Mouse (Mus musculus): Measurements from ENCODE around the gene Slc36a2.

Gene Slc36a2

DNA sequence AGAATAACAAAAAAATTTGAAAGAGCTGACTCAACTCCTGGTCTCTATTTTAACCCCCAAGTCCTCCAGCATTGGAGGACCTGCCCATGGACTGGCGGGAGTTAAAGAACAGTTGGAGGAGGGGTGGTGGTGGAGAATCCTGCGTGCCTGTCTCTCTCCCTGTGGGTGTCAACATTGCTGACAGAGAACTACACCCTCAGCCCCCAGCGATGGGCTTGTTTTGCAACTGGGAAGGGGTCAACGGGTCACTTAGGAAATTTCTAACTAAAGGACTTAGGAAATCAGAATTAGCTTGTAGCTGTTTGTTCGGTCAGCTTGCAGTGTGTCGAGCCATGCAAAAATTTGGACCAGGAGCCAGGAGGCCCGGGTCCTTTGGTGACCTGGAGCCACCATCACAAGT lies 1.8 kb downstream of the Slc36a2 start:
- DNase-seq = no peak

DNA sequence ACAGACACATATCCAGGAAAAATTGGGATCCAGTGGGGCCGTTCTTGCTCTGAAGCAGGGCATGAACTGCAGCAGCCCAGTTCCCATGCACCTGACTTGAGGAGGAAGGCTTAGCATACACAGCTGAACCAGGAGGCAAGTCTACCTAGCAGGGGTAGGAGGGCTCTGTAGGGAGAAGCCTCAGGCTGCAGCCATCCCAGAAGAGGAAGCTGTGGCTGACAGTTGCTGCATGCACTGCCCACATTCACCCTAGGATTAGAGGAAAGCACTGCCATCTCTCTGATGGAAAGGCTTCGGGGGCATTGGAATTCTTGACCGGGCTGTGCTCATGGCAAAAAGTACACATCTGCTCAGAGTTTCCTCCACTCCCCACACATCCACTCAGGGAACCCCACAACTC lies 5.0 kb downstream of the Slc36a2 start:
- DNase-seq = no peak

DNA sequence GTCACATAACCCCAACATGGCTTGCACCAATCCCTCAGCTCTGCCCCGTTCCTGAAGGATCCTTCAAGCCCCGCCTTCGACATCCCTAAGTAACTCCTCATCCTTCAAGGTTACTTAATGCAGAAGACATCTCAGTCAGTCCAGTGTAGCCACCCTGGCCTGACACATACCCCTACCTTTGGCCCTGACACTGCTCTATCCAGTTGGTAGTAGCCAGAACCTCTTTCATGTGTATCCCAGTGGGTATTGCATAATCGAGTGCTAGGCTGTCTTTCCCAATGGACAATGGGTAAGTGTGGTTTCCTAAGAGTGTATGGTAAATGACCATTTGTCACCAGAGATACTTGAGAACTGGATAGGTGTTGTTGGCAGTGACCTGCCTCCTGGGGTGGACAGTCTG lies 6.0 kb downstream of the Slc36a2 start:
- DNase-seq = no peak

DNA sequence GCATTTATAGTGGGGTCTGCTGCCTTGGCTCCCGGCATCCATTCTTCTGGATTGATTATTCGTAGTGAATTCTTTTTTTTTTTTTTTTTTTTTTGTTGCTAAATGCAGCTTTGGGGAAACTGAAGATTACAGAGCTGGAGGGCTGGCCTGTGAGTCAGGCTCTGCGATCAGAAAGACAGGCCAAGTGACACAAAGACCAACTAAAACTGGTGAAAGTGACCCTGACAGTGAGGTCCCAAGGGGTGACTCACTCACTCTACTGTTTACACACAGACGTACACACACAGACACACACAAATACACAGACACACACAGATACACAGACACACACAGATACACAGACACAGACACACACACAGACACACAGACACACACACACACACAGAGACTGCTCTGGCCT lies 14.4 kb downstream of the Slc36a2 start:
- no peak for DNase-seq

DNA sequence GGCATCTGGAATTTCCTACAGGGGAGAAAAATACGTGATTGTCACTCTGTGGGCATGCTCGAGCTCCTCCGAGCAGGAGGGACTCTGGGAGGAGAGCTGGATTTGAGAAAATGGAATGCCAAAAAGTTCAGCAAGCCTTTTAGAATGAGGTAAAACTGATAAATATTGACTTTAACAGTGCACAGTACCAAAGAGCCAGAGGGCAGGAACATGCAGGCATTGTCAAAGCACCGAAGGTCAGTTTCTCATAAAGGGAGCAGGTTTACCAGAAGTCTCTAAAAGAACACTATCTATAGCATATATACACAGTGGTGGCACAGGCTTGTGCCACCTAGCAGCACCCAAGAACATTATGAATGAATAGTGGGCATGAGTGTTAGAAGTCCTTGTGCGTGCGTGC lies 16.0 kb downstream of the Slc36a2 start:
- no peak for DNase-seq

DNA sequence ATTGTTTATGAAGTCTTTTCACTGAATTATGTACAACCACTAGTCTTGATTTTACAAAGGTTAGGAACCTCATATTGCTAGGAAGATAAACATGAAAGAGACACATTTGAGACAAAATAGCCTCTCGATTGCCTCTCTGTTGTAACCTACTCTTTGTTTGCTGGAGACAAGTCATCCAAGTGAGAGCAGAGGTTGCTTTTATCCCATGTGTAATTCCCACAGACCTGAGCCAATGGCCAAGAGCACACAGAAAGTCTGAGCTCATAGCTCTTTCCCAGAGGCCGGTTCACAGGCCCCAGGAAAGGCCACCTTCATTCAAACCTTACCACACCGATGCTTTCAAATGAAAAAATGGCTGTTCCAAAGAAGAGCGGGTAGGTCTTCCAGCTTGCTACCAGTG lies 16.4 kb downstream of the Slc36a2 start:
- no peak for DNase-seq

DNA sequence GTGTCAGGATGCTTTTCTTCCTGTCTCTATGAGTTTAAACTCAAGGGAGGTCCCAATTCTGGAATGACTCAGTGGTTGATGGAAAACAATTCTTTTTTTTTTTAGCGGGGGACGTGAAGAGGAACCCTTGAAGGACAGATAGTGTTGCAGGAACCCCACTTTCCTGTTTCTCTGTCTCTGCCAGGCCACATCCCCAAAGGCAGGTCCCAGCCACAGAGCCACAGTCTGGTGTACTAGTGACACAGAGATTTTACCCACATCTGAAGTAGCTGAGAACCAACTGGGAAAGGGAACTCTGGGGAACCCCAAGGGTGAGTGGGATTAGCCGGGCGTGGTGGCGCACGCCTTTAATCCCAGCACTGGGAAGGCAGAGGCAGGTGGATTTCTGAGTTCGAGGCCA lies 19.1 kb downstream of the Slc36a2 start:
- DNase-seq = no peak

DNA sequence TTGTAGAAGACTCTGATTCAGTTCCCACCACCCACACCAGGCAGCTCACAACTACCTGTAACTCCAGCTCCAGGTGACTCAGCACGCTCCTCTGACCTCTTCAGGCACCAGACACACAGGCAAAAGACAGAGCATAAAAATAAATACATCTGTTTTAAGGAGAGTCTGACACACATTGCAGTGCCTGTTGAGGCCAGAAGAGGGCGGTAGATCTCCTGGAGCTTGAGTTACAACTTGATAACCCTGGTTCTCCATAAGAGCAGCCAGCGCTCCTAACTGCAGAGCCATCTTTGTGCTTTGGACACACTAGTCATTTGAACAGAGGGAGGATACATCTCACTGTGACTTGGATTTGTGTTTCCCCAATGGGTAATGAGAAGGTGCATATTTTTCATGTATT lies 20.2 kb downstream of the Slc36a2 start:
- DNase-seq = peak; percentile 6

DNA sequence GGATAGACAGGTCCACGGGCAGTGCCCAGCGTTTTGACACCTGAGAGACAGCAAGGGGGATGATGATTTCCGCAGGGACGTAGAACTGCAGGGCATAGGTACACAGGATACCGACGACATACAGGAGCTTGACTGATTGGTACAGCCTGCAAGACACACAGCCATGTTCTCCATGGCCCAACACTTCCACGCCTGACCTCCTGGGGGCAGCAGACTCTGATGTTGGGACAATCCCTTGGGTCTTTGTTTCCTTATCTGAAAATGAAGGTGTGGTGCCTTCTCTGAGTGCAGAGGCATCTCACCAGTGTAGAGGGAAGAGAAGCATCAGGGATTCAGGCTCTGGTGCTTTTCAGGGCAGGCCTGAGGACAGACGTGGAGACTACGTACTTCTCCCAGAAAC lies 22.2 kb downstream of the Slc36a2 start:
- DNase-seq = peak; percentile 12

DNA sequence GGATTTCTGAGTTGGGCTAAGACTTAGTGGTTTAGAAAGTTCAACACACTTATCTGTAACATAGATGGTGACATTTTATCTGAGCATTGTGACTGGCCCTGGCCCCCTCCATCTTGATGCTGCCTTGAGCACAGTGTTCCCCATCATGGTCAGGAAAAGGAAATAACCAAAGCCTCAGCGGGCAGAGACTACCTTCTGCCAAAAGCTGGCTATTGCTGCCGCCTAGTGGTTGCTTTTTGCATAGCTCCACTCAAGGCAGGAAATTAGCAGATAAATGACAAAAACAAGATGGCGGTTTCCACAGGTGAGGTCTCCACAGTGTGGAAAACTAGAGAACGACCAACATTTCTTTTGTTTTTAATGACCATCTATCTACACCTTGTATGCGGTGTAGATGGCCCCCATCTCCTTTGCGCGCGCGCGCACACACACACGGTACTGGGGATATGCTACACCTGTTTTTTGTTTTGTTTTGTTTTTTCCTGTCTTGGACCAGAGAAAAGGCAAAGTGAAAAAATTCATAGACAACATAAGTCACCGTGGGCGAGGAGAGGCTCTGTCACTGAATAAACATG lies 26.0 kb downstream of the Slc36a2 start:
- DNase-seq = peak; percentile 64

DNA sequence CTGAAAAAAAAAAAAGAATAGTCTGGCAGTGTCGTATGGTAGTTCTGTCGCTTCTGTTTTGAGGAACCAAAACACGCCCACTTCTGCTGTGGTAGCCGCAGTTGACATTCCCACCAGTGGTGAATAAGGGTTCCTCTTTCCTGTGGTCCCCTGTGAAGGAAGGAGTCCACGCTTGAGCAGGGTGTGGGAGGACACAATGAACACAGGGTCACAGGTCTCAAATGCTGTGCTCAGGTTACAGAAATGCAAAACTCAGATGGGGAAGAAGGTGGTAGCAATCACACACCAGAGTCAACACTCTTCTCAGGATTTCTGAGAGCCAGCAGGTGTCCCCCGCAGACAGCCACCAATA lies 29.8 kb downstream of the Slc36a2 start:
- DNase-seq = no peak

DNA sequence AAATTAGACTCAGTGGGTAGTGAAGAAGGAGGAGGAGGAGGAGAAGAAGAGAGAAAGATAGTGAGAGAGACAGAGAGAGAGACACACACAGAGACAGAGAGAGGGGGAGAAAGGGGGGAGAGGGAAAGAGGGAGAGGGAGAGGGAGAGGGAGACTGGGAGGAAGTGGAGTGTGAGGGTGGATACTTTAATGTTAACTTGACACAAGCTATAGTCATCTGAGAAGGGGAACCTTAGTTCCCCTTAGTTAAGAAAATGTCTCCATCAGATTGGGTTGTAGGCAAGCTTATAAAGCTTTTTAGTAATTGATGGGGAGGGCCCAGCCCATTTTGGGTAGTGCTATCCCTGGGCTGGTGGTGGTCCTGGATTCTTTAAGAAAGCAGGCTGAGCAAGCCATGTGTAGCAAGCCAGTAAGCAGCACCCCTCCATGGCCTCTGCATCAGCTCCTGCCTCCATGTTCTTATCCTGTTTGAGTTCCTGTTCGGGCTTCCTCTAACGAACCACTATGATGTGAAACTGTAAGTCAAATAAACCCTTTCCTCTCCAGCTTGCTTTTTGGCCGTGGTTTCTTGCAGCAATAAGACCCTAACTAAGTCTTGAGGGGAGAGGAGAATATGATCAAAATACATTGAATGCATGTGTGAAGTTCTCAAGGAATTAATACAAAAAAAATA lies 30.3 kb downstream of the Slc36a2 start:
- DNase-seq = no peak

DNA sequence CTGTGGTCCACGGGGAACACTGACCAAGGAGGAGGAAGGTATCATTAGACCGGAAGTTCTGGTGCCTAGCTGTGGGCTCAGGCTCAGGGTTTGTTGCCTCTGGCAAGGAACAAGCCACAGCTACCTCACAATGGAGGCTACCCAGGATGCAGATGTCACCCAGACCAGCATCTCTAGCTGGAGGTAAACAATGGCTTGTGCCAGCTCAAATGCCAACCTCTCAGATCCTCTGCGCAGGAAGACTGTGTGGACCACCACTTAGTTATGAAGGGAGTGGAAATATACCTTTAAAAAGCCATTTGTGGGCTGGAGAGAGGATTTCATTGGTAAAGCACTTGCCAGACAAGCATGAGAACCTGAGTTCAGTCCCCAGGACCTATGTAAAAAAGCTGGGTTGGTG lies 33.3 kb downstream of the Slc36a2 start, which contains the start of gene Slc36a3:
Slc36a3 (minus strand) TSS at position 101 of the 400 bp plus-strand sequence.
- DNase-seq = no peak

DNA sequence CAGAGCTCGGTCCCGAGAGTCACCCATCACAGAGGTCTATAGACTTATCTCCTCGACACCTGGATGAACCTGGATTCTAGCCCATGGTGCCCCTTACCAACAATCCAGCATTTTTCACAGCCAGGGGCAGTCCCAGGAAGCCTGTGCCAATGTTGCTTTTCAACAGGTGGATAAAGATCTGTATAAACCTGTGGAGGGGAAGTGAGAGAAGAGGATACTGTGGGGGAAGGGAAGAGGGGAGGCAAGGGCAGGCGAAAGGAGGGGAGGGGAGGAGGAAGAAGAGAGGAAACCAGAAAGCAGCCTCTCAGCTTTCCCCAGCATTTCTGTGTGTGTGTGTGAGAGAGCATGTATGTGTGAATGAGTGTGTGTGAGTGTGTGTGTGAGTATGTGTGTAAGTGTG lies 36.4 kb downstream of the Slc36a2 start:
- no peak for DNase-seq

DNA sequence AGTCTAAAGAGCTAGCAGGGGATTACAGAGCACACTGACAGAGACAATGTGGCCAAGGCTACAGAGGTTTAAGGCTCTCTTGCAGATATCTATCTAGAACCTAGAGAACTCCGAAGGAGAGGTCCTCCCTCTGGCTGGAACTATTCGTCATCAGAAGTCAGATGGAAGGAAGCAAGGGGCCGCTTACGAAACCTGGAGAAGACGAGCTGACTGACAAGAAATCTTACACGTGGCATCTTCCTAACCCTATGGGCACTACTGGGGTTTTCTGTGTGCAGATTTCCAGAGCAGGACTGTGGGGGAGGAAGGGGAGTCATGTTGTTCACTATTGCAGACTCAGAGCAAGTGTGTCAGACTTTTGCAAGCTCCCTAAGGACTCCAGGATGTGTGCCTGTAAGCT lies 37.5 kb downstream of the Slc36a2 start:
- DNase-seq = no peak

DNA sequence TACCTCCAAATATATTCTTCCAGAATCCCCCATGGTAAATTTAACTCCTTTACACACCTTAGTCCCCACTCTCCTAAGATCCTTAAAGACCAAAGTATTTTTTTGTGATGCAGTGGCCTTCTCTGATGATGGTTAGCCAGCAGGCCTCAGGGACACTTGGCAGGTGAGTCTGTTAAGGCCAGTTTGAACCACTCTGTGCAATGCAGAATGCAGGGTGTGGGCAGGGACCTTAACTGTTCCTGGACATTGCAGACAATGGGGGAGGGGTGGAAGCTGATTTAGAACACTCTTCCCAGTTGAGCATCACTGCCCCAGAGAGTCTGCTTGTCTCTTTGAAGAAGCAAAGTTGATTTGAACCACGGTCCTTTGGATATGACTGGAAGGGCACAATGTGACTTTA lies 38.0 kb downstream of the Slc36a2 start:
- DNase-seq = no peak

DNA sequence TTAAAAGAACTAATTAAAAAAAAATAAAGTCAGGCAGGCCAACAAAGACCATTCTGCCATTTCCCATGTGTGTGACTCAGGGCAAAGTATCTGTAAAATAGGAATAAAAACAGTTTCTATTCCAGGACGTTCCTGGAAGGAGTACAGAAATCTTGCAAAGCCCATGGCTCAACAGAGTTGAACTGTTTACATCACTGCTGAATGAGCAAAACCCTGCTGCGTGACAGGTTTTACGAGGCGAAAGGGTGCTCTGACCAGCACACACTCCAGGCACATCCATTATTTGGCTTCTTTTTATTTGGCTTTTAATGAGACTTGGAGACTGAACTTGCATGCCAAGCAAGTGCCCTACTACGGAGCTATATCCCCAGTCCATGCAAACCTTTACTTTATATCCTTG lies 40.9 kb downstream of the Slc36a2 start:
- no peak for DNase-seq

DNA sequence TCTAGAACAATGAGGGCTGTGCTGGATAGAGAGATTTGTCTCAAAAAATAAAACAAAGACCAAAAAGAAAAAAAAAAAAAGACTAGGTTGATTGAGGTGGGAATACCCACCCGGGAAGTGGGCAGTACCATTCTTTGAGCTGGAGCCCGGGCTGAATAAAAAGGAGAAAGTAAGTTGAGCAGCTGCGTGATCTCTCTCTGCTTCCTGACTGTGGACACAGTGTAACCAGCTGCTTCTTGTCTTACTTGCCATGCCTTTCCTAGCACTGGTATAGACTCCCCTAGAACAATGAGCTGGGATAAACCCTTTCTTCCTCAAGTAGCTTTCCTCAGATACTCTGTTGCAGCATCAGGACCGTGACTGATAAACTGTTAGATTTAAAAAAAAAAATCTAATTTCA lies 43.4 kb downstream of the Slc36a2 start:
- no peak for DNase-seq

DNA sequence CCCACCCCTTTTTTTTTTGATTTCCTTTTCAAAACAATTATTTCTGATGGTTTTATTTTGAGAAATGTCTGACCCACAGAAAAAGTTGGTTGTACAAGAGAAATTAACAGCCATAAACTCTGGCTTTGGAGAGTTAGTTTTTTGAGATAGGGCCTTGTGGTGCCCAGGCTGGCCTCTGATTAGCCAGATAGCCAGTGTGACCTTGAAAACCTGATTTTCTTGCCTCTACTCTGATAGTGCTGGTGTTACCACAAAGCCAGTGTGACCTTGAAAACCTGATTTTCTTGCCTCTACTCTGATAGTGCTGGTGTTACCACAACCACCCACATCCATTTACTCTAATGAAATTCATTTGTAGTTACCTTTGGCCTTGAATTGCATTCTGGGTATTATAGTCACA lies 47.2 kb downstream of the Slc36a2 start:
- no peak for DNase-seq

DNA sequence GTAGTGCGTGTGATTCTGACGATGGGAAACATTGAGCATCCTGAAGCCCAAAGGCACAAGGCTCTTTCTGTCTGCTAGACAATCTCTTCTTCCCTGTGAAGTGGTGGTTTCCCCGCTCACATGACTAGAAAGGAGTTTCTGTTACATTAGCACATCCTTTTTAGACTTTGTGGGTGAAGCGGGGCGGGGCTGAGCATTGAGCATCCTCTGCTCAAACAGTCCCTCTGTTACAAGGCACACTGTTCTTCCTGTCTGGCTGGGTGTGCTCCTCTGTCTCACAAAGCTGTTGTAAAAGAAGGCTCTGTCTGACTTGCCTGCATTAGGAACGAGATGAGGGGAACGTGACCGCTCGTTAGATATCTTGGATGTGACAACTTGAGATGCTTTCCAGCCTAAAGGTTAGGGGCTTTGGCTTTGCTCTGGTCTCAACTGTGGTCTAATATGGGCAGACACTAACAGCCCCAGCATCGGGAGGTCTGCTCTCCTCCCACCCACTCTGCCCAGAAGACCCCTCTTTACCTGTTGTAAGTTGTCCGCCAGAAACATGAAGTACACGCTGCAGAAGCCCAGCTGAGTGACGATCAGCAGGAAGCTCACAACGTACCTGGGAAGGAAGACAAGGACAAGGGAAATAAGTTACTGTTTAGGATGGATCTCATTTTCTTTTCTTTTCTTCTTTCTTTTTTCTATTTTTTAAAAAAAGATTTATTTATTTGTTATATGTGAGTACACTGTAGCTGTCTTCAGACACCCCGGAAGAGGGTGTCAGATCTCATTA lies 47.9 kb downstream of the Slc36a2 start:
- no peak for DNase-seq

DNA sequence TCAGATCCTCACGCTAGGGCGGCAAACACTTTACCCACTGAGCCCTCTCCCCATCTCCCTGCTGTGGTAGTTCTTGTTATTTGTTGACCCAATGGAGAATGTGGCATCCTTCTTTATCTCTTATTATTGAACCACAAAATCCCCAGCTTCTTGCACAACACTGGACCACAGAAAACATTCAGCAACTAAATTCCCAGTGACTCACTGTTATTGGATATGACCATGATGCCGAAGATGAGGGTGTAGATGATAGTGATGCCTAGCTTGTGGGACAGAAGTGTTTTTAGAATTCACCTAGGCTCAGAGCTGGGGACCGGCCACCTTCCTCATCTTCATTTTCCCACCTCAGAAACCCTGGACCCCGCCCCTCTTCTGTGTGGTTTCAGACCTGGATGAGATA lies 50.0 kb downstream of the Slc36a2 start:
- no peak for DNase-seq

DNA sequence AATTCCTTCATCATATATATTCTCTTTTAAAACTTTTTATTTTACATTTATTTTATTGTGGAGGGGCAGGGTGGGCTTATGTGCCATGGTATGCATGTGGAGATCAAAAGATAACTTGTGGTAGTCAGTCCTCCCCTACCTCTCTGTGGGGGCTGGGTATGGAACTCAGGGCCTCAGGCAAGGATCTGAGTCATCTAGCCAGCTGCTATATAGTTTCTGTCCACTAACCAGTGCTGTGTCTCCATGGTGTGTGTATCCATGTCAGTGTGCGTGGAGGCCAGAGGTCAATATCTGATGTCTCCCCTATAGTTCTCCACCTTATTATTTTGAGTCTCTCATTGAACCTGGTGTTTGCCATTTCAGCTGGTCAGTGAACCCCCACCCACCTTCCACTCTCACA lies 50.5 kb downstream of the Slc36a2 start:
- no peak for DNase-seq

DNA sequence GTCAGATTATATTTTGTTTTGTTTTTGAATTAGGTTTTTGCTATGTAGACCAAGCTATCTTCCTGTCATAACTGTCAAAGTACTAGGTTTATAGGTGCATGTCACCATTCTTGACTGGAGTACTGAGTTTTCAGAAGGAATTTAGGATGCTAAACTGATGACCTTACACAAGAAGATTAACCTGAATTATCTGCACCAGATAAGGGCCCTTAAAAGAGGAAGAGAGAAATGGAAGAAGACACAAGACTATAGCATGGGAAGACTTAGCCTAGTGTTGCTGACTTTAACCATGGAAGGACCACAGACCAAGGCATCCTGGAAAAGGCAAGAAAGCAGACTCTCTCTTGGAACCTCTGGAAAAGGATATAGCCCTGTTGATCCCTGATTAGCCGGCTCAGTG lies 51.7 kb downstream of the Slc36a2 start:
- no peak for DNase-seq

DNA sequence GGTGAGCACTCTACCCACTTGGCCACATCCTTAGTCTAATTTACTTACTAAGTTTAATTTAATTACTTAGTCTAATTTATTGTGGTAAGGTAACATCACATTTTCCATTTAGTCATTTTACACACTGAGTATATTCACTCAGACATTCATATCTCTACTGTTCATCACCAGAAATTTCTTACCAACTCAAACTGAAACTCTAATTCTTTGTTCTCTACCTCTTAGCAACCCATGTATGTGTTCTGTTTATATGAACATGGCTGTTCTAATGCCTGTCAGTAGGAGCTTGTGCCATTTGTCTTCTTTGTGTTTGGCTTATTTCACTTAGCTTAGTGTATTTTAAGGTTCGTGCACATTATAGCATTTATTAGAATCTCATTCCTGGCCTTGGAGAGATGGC lies 52.9 kb downstream of the Slc36a2 start:
- no peak for DNase-seq
